Mouse (Mus musculus) left cerebral cortex, postnatal 14 days (tissue): Measurements from ENCODE around the gene Smyd2. TPM values are rescaled to one million over a fixed set of nuclear protein-coding genes. Genes with fewer than 3 reads are reported as not detected.
A peak's percentile ranks its signal among the peaks of the same experiment; 100 is the strongest.

Experiments used
- DNase-seq, 2 experiments: peaks; one replicate each; pipeline ENCODE4 v3.0.0; 2021 to 2022; ENCODE audit warnings: low spot score in 2 of 2, mixed read lengths in 1 of 2
- intact Hi-C: fragments of 180-260 bp; cut with DNase I; formaldehyde crosslinking; loops from one replicate; pipeline ENCODE4 v1.15.1; 2025
- total RNA-seq, 2 experiments: library from RNA; stranded (reverse); gene quantifications; 2 replicates each; pipeline ENCODE4 v1.2.3; 2021

Gene Smyd2
- total RNA-seq, 2 experiments from 2014 or later = 110 to 113 TPM

- no peak for DNase-seq
- intact Hi-C loops = loop anchor here (5.0 kb wide), 2 partner anchors 178 to 858 kb away; no protein-coding TSS in a partner anchor
Measured at GRCm38 (mm10) chr1:189880745-189881144, 41.4 kb downstream of the Smyd2 start.

DNA sequence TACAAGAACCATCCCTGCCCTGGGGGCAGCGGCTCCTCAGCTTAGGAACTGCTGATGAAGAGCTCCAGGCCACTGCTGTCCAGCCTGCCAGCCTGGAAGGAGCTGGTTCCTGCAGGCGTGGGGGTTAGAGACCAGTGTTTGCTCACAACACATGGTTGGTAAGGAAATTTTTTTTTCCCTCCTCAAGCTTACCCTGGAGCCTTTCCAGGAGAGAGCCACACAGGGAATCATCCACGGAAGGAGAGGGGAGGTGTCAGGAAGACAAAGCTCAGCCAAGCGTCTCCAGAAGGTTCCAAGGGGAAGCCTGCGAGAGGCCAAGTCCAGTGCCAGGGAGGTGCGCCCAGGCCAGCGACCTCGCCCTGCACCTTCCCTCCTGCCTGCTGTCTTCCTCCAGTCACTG is 42.2 kb downstream of the Smyd2 start:
- intact Hi-C loops = loop anchor here (5.0 kb wide), 2 partner anchors 178 to 858 kb away; no protein-coding TSS in a partner anchor
- DNase-seq = no peak

- intact Hi-C loops = no loop called here
- peak in 1 of 2 experiments; percentile 40 for DNase-seq
Measured at GRCm38 (mm10) chr1:189879212-189879611, 43.0 kb downstream of the Smyd2 start.

GRCm38 (mm10) chr1:189876162-189876561 is 46.0 kb downstream of the Smyd2 start:
- DNase-seq = no peak
- intact Hi-C loops = no loop called here

DNA sequence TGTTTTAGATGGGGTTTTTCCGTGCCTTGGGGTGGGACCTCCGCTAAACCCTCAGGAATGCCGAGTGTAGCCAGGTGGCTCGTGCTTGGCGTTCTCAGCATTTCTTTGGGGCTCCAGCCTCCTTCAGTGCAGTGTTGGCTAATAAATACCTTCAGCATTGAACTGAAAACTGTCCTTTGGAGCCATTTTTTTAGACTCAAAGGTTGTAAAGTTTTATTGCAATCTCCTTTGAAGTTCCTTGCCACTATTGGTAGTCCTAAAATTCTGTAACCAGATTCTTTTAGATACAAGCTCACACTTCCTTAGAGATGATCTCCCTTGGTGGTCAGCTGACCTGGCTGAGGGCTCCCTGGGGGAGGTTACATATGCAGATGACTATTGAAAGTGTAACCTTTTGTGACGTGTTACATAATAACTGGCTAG is 46.7 kb downstream of the Smyd2 start:
- intact Hi-C loops = no loop called here
- no peak for DNase-seq

DNA sequence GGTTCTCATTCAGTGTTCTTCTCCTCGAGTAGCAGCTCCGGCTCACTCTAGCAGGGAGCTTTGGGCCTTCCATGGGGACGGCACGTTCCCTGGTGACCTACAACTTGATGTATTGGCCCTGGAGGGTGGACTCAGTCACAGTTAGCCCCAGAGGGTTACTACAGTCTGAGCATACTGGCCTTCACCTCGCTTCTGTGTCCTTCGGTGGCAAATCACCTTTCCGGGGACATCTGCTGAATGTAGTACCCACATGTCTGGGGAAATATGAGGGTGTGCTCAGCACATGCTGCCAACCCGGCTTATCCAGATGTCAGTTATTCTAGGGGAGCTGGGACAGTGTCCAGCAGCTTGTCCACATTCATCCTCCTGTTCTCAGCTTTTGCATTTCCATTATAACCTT is 48.6 kb downstream of the Smyd2 start:
- no peak for DNase-seq
- intact Hi-C loops = no loop called here

DNA sequence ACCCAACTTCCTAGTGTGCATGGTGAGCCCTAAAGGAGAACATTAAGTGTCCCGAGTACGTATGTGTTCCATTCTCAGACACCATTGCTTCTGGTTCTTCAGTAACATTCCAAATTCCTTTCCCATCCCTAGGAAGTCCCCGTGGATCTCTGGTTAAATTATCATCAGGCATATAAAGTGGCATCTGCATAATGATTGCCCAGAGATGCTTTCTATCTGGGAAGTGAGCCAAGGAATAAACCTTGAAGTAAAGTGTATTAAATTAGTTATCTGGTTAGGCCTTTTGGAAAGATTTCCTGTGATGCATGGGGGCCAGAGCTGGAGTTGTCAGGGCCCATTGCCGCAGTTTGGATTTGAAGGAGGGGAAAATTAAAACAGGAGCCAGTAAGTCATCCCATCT is 50.1 kb downstream of the Smyd2 start:
- intact Hi-C loops = no loop called here
- DNase-seq = no peak

DNA sequence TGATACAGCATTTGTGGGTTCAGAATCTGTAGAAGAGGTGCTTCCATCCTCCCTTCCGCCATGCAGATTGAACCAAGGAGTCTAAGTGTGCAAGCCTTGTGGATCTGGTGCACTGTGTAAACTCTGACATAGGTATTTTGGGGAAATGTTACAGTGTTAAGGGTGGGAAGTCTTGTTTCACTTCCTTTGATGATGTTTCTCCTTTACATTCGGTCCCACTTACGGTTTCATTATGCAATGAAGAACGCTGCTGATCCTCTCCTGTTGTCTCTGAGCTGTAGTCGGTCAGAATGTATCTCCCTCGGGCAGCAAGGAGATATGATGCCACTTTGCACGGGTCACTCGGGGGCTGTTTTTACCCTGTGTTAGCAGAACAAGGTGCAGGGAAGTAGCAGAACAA is 50.5 kb downstream of the Smyd2 start:
- intact Hi-C loops = no loop called here
- DNase-seq = no peak

GRCm38 (mm10) chr1:189870539-189870938 is 51.6 kb downstream of the Smyd2 start:
- DNase-seq = no peak
- intact Hi-C loops = no loop called here

- no peak for DNase-seq
- intact Hi-C loops = no loop called here
Measured at GRCm38 (mm10) chr1:189869651-189870270, 52.4 kb downstream of the Smyd2 start.

- intact Hi-C loops = no loop called here
- no peak for DNase-seq
Measured at GRCm38 (mm10) chr1:189868036-189868435, 54.1 kb downstream of the Smyd2 start.

DNA sequence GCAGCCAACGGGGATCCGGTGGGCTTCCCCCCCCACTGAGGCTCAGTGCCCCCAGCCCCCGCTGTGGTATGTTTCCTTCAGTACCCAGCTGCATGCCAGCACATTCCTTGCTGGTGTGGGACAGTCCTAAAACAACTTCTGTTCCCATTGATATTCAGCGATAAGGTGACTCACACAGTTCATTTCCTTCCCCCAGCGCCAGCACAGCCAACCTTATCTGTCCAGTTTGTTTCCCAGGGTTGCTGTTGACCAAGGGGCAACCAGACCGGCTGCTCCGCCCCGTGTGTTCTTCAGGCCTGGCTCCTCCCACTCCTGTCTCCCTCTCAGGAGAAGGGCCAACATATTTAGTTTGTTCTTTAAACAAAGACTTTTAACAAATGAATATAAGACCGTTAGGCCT is 54.7 kb downstream of the Smyd2 start:
- no peak for DNase-seq
- intact Hi-C loops = no loop called here

DNA sequence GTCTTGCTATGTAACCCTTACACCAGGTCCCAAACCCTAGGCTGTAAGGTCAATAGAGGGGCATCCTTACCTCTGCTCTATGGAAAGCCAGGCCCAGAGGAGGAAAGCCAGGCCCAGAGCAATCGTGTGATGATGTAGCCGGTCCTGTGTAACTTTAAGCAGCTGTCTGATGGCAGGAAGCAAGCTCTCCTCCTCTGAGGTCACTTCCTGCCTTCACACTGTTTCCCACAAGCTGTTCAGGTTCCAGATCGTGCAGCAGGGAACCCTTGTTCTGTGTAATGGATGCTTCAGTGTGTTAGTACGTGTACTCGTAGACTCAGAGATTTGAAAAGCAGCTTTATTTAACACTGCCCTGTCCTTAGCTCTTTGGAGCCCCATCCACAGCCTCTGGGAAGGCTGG is 55.1 kb downstream of the Smyd2 start:
- DNase-seq = no peak
- intact Hi-C loops = no loop called here

- intact Hi-C loops = no loop called here
- DNase-seq = no peak
Measured at GRCm38 (mm10) chr1:189866621-189867020, 55.5 kb downstream of the Smyd2 start.

DNA sequence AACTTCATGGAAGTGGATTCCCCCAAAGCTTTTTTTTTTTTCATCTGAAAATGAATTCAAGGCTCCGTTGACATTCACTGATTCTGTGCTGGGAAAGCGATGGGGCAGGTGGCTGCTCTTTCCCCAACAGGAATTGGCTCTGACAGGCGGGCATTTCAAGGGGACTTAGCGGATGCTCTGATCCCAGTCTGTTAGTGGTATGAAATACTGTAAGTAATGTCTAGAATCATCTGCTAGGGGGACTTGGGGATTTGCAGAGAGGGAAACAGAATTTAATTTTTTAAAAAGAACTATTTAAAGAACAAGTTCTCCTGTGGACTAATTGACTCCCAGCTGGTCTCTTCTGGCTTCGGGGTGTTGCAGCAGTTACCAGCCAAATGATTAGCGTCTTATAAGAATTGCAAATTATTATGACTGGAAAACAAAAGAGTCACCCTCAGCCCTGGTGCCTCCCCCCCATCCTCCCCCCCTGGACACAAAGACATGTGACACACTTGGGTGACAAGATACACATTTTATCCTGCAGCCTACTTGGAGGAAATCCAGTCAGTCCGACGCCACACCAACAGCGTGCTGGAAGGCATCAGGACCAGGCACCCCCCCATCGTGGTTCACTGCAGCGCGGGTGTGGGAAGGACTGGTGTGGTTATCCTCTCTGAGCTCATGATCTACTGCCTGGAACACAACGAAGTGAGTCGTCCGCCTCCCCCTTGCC is 57.2 kb downstream of the Smyd2 start:
- no peak for DNase-seq
- intact Hi-C loops = no loop called here

GRCm38 (mm10) chr1:189864301-189864700 is 57.9 kb downstream of the Smyd2 start:
- intact Hi-C loops = no loop called here
- DNase-seq = no peak

- intact Hi-C loops = no loop called here
Measured at GRCm38 (mm10) chr1:189863727-189864126, 58.4 kb downstream of the Smyd2 start.

GRCm38 (mm10) chr1:189860942-189861315 is 61.2 kb downstream of the Smyd2 start:
- intact Hi-C loops = no loop called here
- no peak for DNase-seq

More at GRCm38 (mm10) chr1:189863727-189864126, 58.4 kb downstream of the Smyd2 start:
- no peak for DNase-seq

GRCm38 (mm10) chr1:189860112-189860941 is 61.8 kb downstream of the Smyd2 start:
- no peak for DNase-seq
- intact Hi-C loops = no loop called here

- intact Hi-C loops = no loop called here
- no peak for DNase-seq
Measured at GRCm38 (mm10) chr1:189858377-189858776, 63.8 kb downstream of the Smyd2 start.
